Mouse (Mus musculus) urinary bladder, postnatal 14 days (tissue): Measurements from ENCODE around the gene Rbpjl.

ENCODE experiments used
- DNase-seq: peaks from one replicate; pipeline ENCODE4 v3.0.0; 2021; ENCODE audit warnings: low spot score

Gene Rbpjl

GRCm38 (mm10) chr2:164445399-164446085 is 42.6 kb downstream of the Rbpjl start:
- DNase-seq, result no peak

DNA sequence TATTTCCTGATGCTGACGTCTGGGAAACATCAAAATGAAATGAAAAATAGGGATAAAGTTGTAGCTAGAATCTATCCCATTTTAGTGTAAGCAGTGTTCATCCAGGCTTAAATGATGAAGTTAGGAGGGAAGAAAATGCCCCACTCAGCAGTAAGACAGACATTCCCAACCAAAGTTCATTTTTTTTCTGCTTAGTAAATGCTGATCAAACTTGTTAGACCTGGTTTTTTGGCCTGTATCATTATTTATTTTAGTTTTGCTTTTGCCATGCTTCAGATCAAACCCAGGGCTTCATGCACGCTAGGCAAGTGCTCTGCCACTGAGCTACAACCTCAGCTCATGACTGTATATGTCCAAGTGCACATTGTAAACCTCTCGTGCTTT is 43.1 kb downstream of the Rbpjl start:
- no peak for DNase-seq

DNA sequence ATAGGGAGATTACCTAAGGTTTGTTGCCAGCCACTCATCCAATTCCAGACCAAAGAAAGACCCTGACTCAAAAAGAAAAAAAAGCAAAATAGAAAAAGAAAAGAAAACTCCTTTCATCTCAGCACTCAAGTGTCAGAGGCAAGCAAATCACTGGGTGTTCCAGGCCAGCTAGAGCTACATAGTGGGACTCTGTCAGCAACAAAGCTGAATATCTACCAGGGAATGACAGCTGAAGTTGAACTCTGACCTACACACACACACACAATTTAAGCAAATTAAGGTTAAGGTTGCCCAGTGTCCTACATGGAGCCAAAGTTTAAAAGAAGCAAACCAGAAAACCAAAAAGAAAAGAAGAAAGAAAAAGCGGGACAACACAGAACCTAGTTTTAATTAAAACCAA is 45.2 kb downstream of the Rbpjl start:
- no peak for DNase-seq

DNA sequence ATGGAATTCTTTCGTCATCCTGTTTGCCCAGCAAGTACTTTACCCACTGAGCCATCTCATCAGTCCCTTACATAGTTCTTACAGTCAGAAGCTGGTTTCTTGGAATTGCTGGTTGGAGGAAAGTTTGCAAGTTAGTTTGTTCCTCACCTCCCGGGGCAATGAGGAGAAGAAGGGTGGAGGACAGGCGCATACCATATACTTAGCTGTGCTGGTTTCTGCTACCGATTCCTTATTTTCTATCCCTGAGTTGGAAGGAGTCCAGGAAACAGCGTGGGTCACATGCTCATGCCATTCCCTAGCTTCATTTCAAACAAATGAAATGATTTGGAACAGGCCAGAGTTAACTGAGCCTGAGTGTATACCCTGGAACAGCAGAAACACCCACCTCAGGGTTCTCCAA is 46.0 kb downstream of the Rbpjl start:
- DNase-seq, result no peak

DNA sequence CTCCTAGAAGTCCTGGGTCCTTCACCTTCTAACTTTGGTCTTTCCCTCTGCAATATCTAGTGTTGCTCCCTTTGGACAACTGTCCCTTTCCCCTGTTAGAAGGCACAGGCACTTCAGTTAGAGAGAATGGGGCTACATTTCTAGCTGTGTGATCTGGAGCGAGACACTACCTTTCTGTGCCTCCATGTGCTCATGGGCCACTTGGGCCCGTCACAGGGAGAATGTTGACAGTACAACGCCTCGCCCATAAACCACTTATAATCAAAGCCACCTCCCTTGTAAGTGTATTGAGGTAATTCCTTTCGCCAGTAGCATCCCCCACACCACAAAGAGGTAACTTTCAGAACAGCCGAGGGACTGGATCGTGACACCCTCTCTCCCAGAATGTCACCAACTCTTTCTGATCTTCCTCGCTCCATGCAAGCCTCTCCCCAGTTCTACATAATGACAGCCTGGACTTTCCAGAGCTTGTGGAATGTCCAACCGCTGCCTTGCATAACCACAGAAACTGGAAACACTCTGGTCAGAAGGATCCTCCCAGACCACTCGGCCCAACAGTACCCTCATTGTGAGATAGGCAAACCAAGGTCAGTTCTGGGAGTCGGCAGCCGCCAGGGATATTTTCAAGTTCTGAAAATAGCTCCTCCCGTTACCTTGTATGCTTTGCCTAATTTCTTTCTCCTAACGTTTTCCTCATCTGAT is 46.6 kb downstream of the Rbpjl start:
- DNase-seq, result no peak

DNA sequence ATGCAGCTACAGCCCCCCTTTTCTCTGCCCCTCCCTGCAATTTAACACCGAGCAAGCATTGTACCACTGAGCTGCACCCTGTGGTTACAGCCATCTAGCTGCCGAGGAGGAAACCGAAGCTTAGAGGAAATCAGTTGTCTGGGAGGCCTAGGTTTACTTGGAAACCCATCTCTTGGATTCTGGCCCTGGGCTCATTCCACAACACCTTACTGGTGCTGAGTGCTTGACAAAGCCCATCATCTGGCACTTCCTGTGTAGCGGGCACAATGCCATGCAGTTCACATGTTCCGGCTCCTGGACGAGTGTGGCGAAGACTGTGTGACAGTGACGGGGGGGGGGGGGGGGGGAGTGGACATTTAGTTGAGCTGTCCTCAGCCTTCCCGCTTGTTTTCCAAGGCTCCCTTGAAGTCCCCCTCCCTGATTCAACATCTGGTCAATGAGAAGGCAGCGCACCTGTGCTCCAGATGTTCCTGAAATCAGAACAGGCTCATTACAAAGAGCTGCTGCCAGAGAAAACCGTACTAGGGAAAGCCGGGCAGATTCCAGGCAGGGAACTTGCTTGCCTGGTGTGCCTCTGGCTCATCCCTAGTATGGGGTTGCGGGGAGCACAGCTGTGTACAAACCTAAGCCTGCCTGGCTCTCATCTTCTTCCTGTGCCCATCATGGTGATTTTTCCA is 49.2 kb downstream of the Rbpjl start:
- no peak for DNase-seq

GRCm38 (mm10) chr2:164453047-164453757 is 50.3 kb downstream of the Rbpjl start:
- DNase-seq, result no peak

- DNase-seq, result no peak
These were observed 51.1 kb downstream of the Rbpjl start for GRCm38 (mm10) chr2:164453887-164454500.

DNA sequence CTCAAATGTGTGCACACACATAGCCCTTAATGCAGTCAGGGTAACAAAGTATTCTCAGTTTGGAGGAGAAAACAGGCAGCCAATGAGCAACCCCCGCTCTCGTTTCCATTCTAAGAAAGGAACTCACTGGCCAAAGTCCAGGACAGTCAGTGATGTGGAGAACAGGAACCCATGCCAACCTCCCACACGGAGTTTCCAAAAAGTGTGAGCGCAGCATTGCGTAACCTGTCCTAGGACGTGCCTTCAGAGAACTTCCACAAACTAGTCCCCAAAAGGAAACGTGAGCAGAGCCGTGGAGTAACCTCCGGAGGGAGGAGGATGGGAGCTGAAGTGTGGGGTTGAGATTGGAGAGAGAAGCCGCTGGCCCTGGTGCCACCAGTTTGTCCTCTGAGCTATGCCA is 51.9 kb downstream of the Rbpjl start:
- DNase-seq, result peak; percentile 83

DNA sequence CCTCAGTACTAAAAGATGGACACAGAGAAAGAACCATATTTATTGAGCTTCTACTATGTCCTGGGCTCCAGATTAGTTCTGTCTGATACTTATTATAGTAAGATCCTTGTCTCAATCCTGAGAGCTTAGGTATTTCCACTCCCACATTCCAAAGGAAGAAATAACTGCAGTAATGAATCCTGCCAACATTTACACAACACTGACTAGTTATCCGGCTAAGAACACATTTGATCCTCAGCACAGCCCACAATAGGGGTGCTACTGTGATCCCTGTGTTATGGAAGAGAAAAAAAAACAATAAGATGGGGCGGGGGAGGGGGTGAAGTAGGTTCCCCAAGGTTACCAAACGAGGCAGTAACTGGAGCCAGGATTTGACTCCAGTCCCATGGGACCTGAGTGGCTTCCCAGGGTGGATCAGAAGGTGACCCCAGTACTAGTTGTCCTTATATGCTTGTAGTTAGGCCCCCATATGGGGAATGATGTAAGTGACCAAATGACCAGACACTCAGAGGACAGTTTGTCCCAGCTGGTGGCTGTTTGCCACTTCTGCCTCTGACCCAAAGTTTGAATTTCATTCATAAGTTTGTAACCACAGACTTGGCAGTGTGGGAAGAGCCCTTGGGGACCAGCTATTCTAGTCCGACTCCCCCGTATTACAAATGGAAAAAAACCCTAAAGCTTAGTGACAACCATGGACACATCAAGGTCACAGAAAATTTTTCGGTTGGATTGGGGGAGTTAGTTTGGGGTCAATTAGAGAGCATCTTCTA is 52.7 kb downstream of the Rbpjl start:
- no peak for DNase-seq

DNA sequence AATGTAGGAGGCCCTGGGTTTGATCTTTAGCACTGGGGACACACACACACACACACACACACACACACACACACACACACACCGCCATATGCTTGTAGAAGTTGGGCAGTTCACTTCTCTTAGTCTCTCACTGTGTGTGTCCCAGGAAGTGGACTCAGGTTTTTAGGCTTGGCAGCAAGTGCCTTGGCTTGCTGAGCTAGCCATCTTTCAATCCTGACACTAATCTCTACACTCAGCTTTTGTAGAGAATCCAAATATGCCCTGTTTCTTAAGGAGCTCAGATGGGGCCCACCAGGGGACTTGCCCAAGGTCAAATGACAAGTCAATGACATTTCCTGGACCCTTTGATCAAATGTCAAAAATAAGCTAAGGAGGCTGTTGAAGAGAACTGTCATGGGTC is 53.5 kb downstream of the Rbpjl start:
- DNase-seq, result no peak

GRCm38 (mm10) chr2:164456864-164457300 is 53.9 kb downstream of the Rbpjl start, which contains the start of gene Sys1:
Gene Sys1, plus strand, starts transcription at chr2:164456964.
- DNase-seq, result no peak

DNA sequence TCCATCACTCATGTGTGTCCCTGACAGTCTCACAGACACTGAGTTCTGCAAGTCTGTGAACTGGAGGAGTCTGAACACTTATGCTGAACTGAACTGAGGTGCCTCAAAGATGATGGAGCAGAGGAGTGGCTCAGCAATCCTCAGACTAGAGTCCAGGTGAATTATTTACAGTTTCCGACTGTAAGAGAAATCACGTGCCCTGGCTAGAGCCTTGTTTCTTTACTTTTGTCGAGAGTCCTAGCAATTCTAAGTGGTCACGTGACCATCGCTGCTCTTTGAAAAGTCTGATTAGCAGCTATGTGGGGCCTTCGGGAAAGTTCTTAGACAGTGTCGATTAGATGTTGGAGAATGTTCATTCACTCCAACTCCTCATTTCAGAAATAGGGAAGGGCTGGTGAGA is 55.0 kb downstream of the Rbpjl start:
- DNase-seq, result no peak

GRCm38 (mm10) chr2:164458535-164458934 is 55.6 kb downstream of the Rbpjl start:
- no peak for DNase-seq

DNA sequence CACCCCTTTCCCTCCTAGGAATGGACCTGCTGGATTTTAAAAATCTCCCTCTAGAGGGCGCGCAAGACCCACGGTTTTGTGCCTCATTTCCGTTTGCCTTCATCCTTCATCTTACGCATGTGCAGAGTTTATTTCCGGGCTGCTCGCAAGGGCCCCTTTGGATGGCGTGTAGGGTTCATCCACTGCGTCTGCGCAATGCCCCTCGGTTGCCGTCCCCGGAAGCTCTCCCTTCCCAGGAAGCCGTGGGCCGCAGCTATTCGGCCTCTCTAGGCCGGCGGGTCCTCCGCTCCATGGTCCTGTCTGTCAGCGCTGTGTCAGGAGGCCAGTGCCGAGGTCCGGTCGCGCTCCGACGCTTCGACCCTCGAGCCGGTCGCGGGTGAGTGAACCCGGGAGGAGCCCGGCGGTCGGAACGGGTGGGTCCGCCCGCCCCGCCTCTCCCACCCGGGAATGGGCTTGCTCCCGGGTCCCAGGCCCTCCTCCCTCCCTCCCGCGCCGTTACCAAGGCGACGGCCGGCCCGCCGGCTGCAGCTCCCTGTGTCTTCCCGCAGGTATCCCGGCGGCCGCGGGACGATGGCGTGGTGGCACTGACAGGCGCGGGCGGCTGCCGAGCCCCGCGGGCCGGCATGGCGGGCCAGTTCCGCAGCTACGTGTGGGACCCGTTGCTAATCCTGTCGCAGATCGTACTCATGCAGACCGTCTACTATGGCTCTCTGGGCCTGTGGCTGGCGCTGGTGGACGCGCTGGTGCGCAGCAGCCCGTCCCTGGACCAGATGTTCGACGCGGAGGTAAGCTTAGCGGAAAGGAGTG is 58.0 kb downstream of the Rbpjl start, which contains the start of gene Gm20458:
Gm20458 (plus strand) TSS at position 223 of the 807 bp plus-strand sequence.
- peak; percentile 96 for DNase-seq
